8 mouse cellular contexts compared by ENCODE assay signal in the genomic region with DNA sequence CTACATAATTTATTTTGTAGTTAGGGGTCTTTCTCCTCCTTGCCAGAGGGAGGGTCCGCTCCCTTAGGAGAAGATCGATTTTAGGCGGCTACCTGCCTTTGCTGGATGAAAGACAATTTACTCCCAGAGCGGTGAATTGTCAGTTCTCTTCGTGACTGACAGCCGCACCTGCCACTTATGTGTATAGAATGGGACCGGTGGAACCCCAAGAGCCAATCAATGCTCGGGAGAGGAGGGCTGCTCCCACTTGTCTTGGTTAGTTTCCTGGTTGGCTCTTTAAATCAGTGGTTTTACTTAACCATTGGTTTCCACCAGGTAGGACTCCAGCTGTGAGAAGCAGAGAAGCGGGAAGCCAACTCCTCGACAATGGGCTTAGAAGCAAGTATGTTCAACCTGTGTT. TPM values are rescaled to one million over a fixed set of nuclear protein-coding genes. Genes with fewer than 3 reads are reported as not detected.
A peak's percentile ranks its signal among the peaks of the same experiment; 100 is the strongest.
DNase-seq lines count a peak whose midpoint lies in the region; ATAC-seq lines count a peak whose summit lies in the region.

No protein-coding gene starts in this region.

- H3K4me3 ChIP-seq in heart, embryonic 16.5 days (ENCODE audit: low read length) = peak overlapping the region; percentile 80
- H3K4me3 ChIP-seq in liver, embryonic 12.5 days = no peak overlapping the region
- H3K4me3 ChIP-seq in neural tube, embryonic 14.5 days (ENCODE audit: low read depth, low read length) = peak overlapping the region; percentile 71

- 5% methylated on average over 10 of the region's 10 CpGs for WGBS in heart, embryonic 16.5 days
- WGBS in liver, embryonic 12.5 days (ENCODE audit: insufficient replicate concordance) = 10% methylated on average over 10 of the region's 10 CpGs
- WGBS in neural tube, embryonic 14.5 days = 4% methylated on average over 10 of the region's 10 CpGs

- H3K27ac ChIP-seq in heart, embryonic 16.5 days (ENCODE audit: low read length) = no peak overlapping the region
- no peak overlapping the region for H3K27ac ChIP-seq in liver, embryonic 12.5 days
- H3K27ac ChIP-seq in neural tube, embryonic 14.5 days (ENCODE audit: low read depth, low read length) = no peak overlapping the region

- H3K9me3 ChIP-seq in heart, embryonic 16.5 days (replicated peaks; ENCODE audit: control insufficient read depth, low read length) = no peaks in the 10 kb centered on the region
- no peaks in the 10 kb centered on the region for H3K9me3 ChIP-seq in liver, embryonic 12.5 days (replicated peaks)
- H3K9me3 ChIP-seq in neural tube, embryonic 14.5 days (ENCODE audit: control insufficient read depth, low read length) = no peaks in the 10 kb centered on the region

- H3K4me2 ChIP-seq in heart, embryonic 16.5 days (ENCODE audit: low read depth, low read length) = peak overlapping the region; percentile 99
- H3K4me2 ChIP-seq in liver, embryonic 12.5 days = peak overlapping the region; percentile 71
- H3K4me2 ChIP-seq in neural tube, embryonic 14.5 days (ENCODE audit: low read depth, low read length) = peak overlapping the region; percentile 58

- H3K9ac ChIP-seq in heart, embryonic 16.5 days (ENCODE audit: low read length) = peak overlapping the region; percentile 20
- no peak overlapping the region for H3K9ac ChIP-seq in liver, embryonic 12.5 days
- H3K9ac ChIP-seq in neural tube, embryonic 14.5 days (replicated peaks; ENCODE audit: low read depth, low read length) = peak overlapping the region; percentile 88

- no peaks in the 10 kb centered on the region for H3K36me3 ChIP-seq in heart, embryonic 16.5 days (ENCODE audit: control insufficient read depth, insufficient read depth)
- H3K36me3 ChIP-seq in liver, embryonic 12.5 days = no peaks in the 10 kb centered on the region
- H3K36me3 ChIP-seq in neural tube, embryonic 14.5 days (ENCODE audit: control insufficient read depth, insufficient read depth, low read length) = no peaks in the 10 kb centered on the region

- no peak; the same call in 1 of the 2 replicates for ATAC-seq in heart, embryonic 16.5 days (replicated peaks; ENCODE audit: extremely low read depth, insufficient read depth, low FRiP score)
- ATAC-seq in liver, embryonic 12.5 days = no peak
- peak; percentile 67 for ATAC-seq in neural tube, embryonic 14.5 days (ENCODE audit: low read depth)

- DNase-seq in adrenal gland, postnatal 25 days = peak; percentile 33
- peak; percentile 28 for DNase-seq in embryo, embryonic 9.5 days (ENCODE audit: extremely low spot score)
- peak; percentile 72 to 73 for DNase-seq in kidney, postnatal 36 days
- DNase-seq in thymus, postnatal 25 days = no peak
- no peak for DNase-seq in gastrocnemius, adult 18-20 months (ENCODE audit: low spot score)

- H3K4me1 ChIP-seq in heart, embryonic 16.5 days (ENCODE audit: control insufficient read depth, insufficient read depth, low read length) = peaks cover 3% of the 10 kb centered on the region; the same call in 1 of the 2 replicates
- H3K4me1 ChIP-seq in liver, embryonic 12.5 days = 0 out of 2 replicates have a peak, but pooled peaks cover 7% of the 10 kb centered on the region
- peaks cover 8% of the 10 kb centered on the region; the same call in 1 of the 2 replicates for H3K4me1 ChIP-seq in neural tube, embryonic 14.5 days (ENCODE audit: control insufficient read depth, insufficient read depth, low read length)

- H3K27me3 ChIP-seq in heart, embryonic 16.5 days (ENCODE audit: control insufficient read depth, insufficient read depth, low read length) = peaks cover 14% of the 10 kb centered on the region
- H3K27me3 ChIP-seq in liver, embryonic 12.5 days (replicated peaks) = peaks cover 44% of the 10 kb centered on the region
- no peaks in the 10 kb centered on the region for H3K27me3 ChIP-seq in neural tube, embryonic 14.5 days (ENCODE audit: control insufficient read depth, insufficient read depth, low read length)

RNA-seq across cellular contexts. Expression of a gene that starts 1.1 kb away (rescaled TPM):
- total RNA-seq in adrenal gland, postnatal 25 days (2021) = 7.4 and 15.2 TPM in 2 replicates
- polyA plus RNA-seq in heart, embryonic 16.5 days (2015; fragmentation: Nextera tagmentation; extraction: Ambion mirVana) = 1.5 and 2.0 TPM in 2 replicates
- polyA plus RNA-seq in liver, embryonic 12.5 days (2016; fragmentation: Nextera tagmentation; extraction: Ambion mirVana) = 0.51 and 0.77 TPM in 2 replicates
- 61.7 and 117 TPM in 2 replicates for polyA plus RNA-seq in neural tube, embryonic 14.5 days (2014; fragmentation: Nextera tagmentation; extraction: Ambion mirVana)
- total RNA-seq in gastrocnemius, adult 18-20 months (2021) = under 1 TPM; 0.11 to 0.83 TPM

Comparison
In these comparisons a context has a peak if more than half of its experiments do, and no peak if none do; other contexts are left out.
1. DNase-seq: peak in adrenal gland, postnatal 25 days (single experiment), embryo, embryonic 9.5 days (single experiment) and kidney, postnatal 36 days (2 of 2); none in thymus, postnatal 25 days (single experiment) and gastrocnemius, adult 18-20 months (single experiment).
2. RNA of a gene that starts 1.1 kb away (polyA plus RNA-seq): 61.7 to 117 TPM in neural tube, embryonic 14.5 days; 1.5 to 2.0 TPM in heart, embryonic 16.5 days and 0.51 to 0.77 TPM in liver, embryonic 12.5 days; every median in the first group is over 10 times any median in the second.
3. Peak in every context shown above with its lines, with median percentiles within 50 percentile points of each other: H3K4me2 ChIP-seq.